Mouse (Mus musculus) CH12.LX (cell line): ENCODE measurements at regions not wholly inside any gene's neighbourhood (a gene's known extent, or its start where the extent isn't known, plus 50 kb on each side); places are given as distances from the start of the nearest gene placed in this dataset.

Experiments
- CTCF ChIP-seq, 2 experiments: IDR thresholded peaks in 1 of 2; conservative IDR thresholded peaks in 1 of 2; 2 replicates each; pipeline ENCODE4 v1.5.1; 2011 to 2012; ENCODE audit warnings: low read depth in 2 of 2, low read length in 2 of 2, improper control_type of control experiment in 1 of 2, inconsistent platforms in 1 of 2, mild to moderate bottlenecking in 1 of 2, moderate library complexity in 1 of 2
- E2F4 ChIP-seq: IDR thresholded peaks from 2 replicates; pipeline ENCODE4 v1.6.1; 2011; ENCODE audit warnings: low read depth, low read length, improper control_type of control experiment; ENCODE audit not compliant: insufficient replicate concordance
- ELF1 ChIP-seq: IDR thresholded peaks from 2 replicates; pipeline ENCODE4 v1.6.1; 2014; ENCODE audit warnings: low read depth, mild to moderate bottlenecking, inconsistent platforms, low read length, improper control_type of control experiment
- IRF4 ChIP-seq: IDR thresholded peaks from 2 replicates; pipeline ENCODE4 v1.6.1; 2014; ENCODE audit warnings: low read depth, mild to moderate bottlenecking, inconsistent platforms, low read length, improper control_type of control experiment
- KAT2A ChIP-seq: IDR thresholded peaks from 2 replicates; pipeline ENCODE4 v1.6.1; 2012; ENCODE audit warnings: low read length, improper control_type of control experiment, inconsistent platforms; ENCODE audit not compliant: insufficient replicate concordance
- MXI1 ChIP-seq: IDR thresholded peaks from 2 replicates; pipeline ENCODE4 v1.6.1; 2011; ENCODE audit warnings: mild to moderate bottlenecking, low read depth, low read length, improper control_type of control experiment
- POLR2A ChIP-seq: IDR thresholded peaks from 2 replicates; pipeline ENCODE4 v1.6.1; 2011; ENCODE audit warnings: low read depth, mild to moderate bottlenecking, improper control_type of control experiment, low read length
- POLR2AphosphoS2 ChIP-seq: IDR thresholded peaks from 2 replicates; pipeline ENCODE4 v1.6.1; 2011; ENCODE audit warnings: low read depth, low read length, improper control_type of control experiment
- SIN3A ChIP-seq: IDR thresholded peaks from 2 replicates; pipeline ENCODE4 v1.6.1; 2012; ENCODE audit warnings: low read length, improper control_type of control experiment, inconsistent platforms
- TCF12 ChIP-seq: IDR thresholded peaks from 2 replicates; pipeline ENCODE4 v1.6.1; 2014; ENCODE audit warnings: low read depth, mild to moderate bottlenecking, inconsistent platforms, low read length, improper control_type of control experiment
- USF1 ChIP-seq: IDR thresholded peaks from 2 replicates; pipeline ENCODE4 v1.6.1; 2014; ENCODE audit warnings: low read depth, mild to moderate bottlenecking, inconsistent platforms, low read length, improper control_type of control experiment
- USF2 ChIP-seq: conservative IDR thresholded peaks from 2 replicates; pipeline ENCODE4 v1.6.1; 2011; ENCODE audit warnings: low read depth, low read length, improper control_type of control experiment
- ZC3H11A ChIP-seq: IDR thresholded peaks from 2 replicates; pipeline ENCODE4 v1.6.1; 2012; ENCODE audit warnings: low read depth, mild to moderate bottlenecking, inconsistent platforms, low read length, improper control_type of control experiment

DNA sequence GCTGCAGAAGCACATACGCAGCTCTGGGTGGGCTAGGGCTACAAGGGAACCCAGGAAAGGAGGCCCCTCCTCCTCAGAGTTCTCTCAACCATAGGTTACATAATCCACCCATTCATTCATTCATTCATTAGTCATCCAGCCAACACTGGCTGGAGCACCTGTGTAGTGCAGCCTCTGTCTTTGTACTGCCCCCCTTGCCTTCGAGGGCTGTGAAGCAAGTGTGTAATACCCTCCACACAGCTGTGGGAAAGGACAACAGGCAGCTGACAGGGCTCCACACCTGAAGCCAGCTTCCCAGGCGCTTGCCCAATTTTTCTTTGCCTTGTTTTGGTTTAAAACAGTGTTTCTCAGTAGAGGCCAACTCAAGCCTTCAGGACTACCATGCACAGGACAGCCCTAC, 285.0 kb upstream of the Runx1 start:
- no peak for TF ChIP-seq CTCF (conservative IDR thresholded peaks at IDR 0.05 in 1 of 2, IDR thresholded peaks at IDR 0.05 in 1 of 2; ENCODE audit: low read depth in 2 of 2, low read length in 2 of 2)
- no peak for TF ChIP-seq POLR2AphosphoS2
- TF ChIP-seq USF2: no peak
- no peak for TF ChIP-seq E2F4
- TF ChIP-seq KAT2A: no peak
- no peak for TF ChIP-seq ELF1
- no peak for TF ChIP-seq MXI1
- no peak for TF ChIP-seq POLR2A
- TF ChIP-seq TCF12: no peak
- no peak for TF ChIP-seq ZC3H11A
- no peak for TF ChIP-seq SIN3A
- TF ChIP-seq USF1: no peak
- TF ChIP-seq IRF4: no peak
